Mouse (Mus musculus) embryo, embryonic 11 days (tissue): ENCODE results near the gene Zfp853.

ENCODE experiments used
- DNase-seq: peaks from one replicate; pipeline ENCODE4 v3.0.0-alpha.2; 2015

The Zfp853 gene

GRCm38 (mm10) chr5:143289299-143289698 lies 4.1 kb downstream of the Zfp853 start:
- DNase-seq, result no peak

GRCm38 (mm10) chr5:143288378-143288911 lies 5.0 kb downstream of the Zfp853 start:
- peak; percentile 21 for DNase-seq

- DNase-seq, result peak; percentile 41
Observed at GRCm38 (mm10) chr5:143287774-143288328, 5.6 kb downstream of the Zfp853 start.

GRCm38 (mm10) chr5:143284762-143285161 lies 8.7 kb downstream of the Zfp853 start:
- peak; percentile 21 for DNase-seq

- no peak for DNase-seq
Observed at GRCm38 (mm10) chr5:143279247-143279646, 14.2 kb downstream of the Zfp853 start.

- no peak for DNase-seq
Observed at GRCm38 (mm10) chr5:143275761-143276160, 17.7 kb downstream of the Zfp853 start.

- DNase-seq, result no peak
Observed at GRCm38 (mm10) chr5:143272540-143273330, 20.7 kb downstream of the Zfp853 start.

- DNase-seq, result no peak
Observed at GRCm38 (mm10) chr5:143272108-143272507, 21.3 kb downstream of the Zfp853 start.

GRCm38 (mm10) chr5:143271642-143272041 lies 21.8 kb downstream of the Zfp853 start:
- no peak for DNase-seq

- DNase-seq, result no peak
Observed at GRCm38 (mm10) chr5:143270151-143270519, 23.3 kb downstream of the Zfp853 start.

- peak; percentile 86 for DNase-seq
Observed at GRCm38 (mm10) chr5:143269363-143270150, 23.9 kb downstream of the Zfp853 start, which contains the start of gene Zfp316. TSS of gene Zfp316 (minus strand) at chr5:143270022.

GRCm38 (mm10) chr5:143268985-143269362 lies 24.4 kb downstream of the Zfp853 start:
- no peak for DNase-seq

GRCm38 (mm10) chr5:143266794-143267193 lies 26.6 kb downstream of the Zfp853 start:
- DNase-seq, result no peak

- DNase-seq, result no peak
Observed at GRCm38 (mm10) chr5:143265409-143265808, 28.0 kb downstream of the Zfp853 start.

- DNase-seq, result no peak
Observed at GRCm38 (mm10) chr5:143264689-143265088, 28.7 kb downstream of the Zfp853 start.

GRCm38 (mm10) chr5:143261636-143262035 lies 31.8 kb downstream of the Zfp853 start:
- no peak for DNase-seq

GRCm38 (mm10) chr5:143255802-143256201 lies 37.6 kb downstream of the Zfp853 start:
- DNase-seq, result no peak

- DNase-seq, result peak; percentile 32
Observed at GRCm38 (mm10) chr5:143255131-143255519, 38.3 kb downstream of the Zfp853 start.

GRCm38 (mm10) chr5:143254487-143255130 lies 38.8 kb downstream of the Zfp853 start:
- peak; percentile 39 for DNase-seq

- no peak for DNase-seq
Observed at GRCm38 (mm10) chr5:143253881-143254486, 39.4 kb downstream of the Zfp853 start.

GRCm38 (mm10) chr5:143253186-143253880 lies 40.1 kb downstream of the Zfp853 start:
- peak; percentile 53 for DNase-seq

- no peak for DNase-seq
Observed at GRCm38 (mm10) chr5:143252791-143253185, 40.6 kb downstream of the Zfp853 start.
